Mouse (Mus musculus): ENCODE results near the gene Zc3h7b.

The Zc3h7b gene

GRCm38 (mm10) chr15:81845724-81846123 lies 100.9 kb downstream of the Zc3h7b start:
- peak; percentile 37 for DNase-seq (ENCODE audit: low spot score)

All from ovary, adult 18-20 months (tissue).